Mouse (Mus musculus) urinary bladder, postnatal 25 days (tissue): ENCODE results near the gene Mmel1.

Source experiments
- DNase-seq: peaks from one replicate; pipeline ENCODE4 v3.0.0; 2022; ENCODE audit warnings: low spot score

The Mmel1 gene

GRCm38 (mm10) chr4:154908490-154908889 lies 39.1 kb downstream of the Mmel1 start:
- no peak for DNase-seq

DNA sequence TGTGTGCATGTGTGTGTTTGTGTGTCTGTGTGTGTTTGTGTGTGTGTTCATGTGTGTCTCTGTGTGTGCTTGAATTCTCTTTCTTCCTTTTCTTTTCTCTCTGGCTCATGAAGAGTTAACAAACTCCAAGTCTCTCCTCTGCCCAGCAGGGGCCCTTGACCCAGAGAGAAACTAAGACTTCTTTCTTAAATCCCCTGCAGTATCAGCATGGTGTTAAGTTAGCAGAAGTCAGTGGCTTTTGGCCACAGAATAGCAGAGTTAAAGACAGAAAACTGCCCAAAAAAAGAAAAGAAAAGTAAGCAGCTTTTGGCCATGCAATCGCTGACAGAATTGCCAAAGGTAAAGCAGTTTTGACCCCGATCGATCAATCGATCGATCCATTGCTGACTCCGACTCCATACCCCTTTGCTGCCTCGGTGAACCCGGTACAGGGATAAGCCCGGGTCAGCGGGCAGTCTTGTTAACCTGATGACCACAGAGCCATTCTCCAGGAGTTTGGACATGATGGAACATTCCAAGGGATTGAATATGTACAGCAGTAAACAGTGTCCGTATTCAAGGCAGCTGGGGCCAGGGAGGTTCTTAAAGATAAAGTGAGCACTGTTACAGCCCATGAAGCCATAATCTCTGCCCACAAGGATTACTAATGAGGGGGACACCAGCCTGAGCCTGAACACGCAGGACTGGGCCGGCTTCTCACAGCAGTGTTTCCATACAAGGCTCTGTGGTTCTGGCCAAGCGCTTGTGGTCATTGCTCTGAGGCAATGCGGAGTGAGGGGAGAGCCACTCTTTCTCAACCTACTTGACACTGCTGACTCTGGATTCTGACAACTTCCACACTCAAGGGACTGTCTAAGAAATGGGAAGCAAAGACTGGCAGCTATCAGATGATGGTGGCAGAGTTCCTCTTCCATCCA lies 41.5 kb downstream of the Mmel1 start:
- DNase-seq = no peak

DNA sequence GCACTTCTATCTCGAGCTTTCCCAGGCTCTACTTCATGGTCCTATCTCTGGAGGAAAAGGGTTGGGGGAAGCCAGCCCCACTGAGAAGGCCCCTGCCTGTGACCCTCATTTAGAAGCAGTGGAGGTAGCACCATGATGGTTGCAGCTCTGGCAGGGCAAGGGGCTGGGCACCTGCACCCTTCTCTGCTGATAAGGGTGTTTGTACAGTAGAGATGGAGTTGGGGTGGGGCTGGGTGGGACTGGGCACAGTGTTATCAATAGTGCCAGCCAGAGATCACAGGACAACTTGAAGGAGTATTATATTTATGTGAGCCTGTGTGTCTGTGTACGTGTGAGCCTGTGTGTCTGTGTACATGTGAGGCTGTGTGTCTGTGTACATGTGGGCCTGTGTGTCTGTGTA lies 42.3 kb downstream of the Mmel1 start:
- DNase-seq = no peak

DNA sequence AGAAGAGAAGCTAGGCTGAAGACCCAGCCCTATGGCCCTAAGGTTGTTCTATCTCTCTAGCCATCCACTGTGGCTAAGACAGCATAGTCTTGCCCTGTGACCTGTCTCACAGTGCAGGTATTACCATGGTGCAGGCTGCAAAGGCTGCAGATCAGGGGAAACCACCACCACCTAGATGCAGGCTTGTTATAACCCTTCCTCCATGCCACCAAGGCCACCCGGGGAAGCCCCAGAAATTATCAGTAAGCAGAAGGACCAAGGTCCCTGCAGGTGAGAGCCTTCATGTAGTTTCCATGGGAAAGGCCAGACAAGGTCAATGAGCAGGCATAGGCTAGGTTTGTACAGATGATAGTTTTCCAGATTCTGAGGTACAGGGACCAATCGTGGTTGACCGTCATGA lies 44.5 kb downstream of the Mmel1 start:
- DNase-seq = no peak

DNA sequence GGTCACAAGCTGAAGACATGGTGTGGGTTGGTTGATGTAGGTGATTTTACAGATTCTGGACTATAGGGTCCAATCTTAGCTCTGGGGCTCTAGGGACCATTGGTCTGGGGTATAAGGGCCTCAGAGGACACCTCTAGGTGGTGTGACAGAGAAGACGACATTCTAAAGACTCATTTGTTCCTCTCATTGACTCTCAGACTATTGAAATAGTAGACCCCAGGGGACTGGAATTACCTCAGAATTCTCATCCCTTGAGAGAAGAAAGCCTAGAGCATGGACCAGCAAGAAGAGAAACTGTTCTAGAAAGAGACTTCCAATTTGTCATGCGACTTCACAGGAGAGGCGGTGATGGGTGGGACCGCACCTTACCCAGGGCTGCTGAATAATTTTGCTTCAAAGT lies 44.9 kb downstream of the Mmel1 start:
- DNase-seq = no peak

DNA sequence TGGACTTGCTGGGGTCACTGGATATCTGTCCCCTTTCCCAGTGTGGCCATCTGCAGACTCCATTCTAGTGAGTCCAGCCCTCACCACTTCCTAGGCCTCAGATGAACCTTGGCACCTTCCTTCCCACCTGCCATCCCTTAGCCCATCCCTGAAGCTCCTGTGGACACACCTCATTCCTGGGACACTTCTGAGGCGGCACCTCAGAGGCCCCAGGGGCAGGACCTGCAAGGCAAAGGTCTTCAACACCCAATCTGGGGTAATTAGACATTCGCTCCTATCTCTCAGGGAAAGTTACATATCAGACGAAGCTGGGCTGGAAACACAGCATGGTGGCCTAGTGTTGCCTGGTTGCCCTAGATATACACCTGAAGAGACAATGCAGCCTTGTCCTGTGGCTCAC lies 45.3 kb downstream of the Mmel1 start:
- no peak for DNase-seq

GRCm38 (mm10) chr4:154915286-154915685 lies 45.9 kb downstream of the Mmel1 start:
- no peak for DNase-seq

GRCm38 (mm10) chr4:154916662-154917061 lies 47.3 kb downstream of the Mmel1 start:
- no peak for DNase-seq

- DNase-seq = no peak
Measured at GRCm38 (mm10) chr4:154922291-154922690, 52.9 kb downstream of the Mmel1 start.

GRCm38 (mm10) chr4:154922931-154923330 lies 53.5 kb downstream of the Mmel1 start:
- DNase-seq = no peak

DNA sequence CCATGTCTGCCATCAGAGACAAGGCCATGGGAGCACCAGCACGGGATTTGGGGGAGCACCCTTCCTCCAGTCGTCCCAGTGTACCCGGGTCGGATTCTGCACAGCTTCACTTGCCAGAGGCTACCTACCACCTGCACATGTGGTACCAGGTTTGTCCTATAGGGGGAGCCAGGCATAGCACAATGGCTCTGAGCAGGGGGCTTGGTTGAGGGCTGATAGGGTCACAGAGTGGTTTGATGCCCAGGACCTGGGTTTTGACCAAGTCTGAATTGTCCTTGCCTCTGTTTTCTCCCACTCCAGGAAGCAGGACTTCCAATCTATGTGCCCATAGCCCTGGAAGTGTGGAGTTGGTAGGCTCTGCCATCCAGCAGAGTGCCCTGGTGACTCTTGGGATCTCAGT lies 56.0 kb downstream of the Mmel1 start:
- DNase-seq = no peak

DNA sequence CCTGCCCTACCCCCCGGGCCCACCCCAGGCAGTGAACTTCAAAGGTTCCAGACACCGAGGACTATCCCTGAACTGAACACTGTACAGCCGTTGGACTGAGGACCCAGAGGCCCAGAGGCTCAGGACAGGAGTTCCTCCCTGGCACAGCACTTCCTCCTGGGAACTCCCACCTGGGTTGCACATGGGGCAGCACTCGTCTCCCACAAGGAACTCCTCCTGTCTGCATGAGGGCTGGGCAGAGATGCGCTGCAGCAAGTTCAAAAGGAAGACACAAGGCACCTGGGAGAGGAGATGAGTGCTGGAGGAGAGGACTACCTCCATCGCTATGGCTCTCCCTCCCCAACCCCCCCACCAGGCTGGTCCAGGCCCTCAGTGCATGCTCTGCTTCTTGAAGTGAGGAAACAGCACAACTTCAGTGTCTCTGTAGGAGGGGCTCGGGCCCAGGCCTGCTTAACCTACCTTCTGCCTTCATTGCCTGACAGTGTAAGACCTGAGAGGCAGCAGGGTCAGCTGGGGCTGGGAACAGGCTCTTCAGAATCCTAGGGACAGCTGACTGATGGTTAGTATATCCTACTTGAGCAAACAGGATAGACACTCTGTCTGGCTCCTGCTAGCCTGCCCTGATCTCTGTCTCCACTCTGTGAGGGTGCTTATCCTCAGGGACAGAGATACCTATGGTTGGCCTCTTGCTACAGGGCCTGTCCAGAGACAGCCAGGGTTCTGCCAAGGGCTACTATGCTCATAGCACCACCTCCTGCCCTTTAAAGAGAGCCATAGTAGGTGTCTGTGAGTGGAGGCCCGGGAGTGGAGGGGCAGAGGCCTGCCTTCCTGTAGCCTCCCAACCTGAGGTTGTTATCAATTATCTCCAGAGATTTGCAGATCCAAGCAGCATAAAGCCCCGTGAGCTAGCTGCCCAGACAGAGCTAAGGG lies 57.8 kb downstream of the Mmel1 start:
- DNase-seq = no peak

- no peak for DNase-seq
Measured at GRCm38 (mm10) chr4:154927899-154928337, 58.5 kb downstream of the Mmel1 start.

DNA sequence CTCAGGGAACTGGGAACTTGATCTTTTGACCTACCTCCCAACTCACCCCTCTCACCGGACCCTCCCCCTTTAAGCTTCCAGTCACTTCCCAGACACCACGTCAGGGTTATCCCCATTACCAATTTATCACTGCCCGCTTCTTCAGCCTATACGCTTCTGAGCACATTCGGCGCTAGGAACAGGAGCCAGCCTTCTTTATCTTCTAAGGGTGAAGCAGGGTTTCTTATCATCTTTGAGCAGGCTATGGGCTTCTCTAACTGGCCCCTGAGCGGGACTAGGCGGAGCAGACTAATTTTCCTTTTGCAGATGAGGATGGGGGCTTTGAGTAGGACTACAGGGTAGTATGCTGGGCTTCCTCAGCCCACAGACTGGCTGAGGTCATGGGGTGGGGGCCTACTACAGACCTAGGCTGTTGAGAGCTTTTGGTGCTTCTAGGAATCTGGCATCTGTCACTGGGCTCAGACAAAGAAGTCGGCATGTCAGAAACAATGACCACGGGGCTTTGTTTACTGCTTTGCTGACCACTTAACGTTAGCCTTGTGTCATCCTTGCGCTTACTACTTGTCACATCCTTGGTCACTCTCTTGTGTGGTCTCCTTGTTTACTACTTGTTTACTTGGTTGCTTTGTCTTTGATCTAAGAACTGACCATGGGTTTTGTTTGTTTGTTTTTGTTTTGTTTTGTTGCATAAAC lies 59.2 kb downstream of the Mmel1 start, which contains the start of gene Tnfrsf14:
TSS of gene Tnfrsf14 (minus strand) at position 169 of the 693 bp plus-strand sequence.
- DNase-seq = no peak

- DNase-seq = no peak
Measured at GRCm38 (mm10) chr4:154929088-154929660, 59.8 kb downstream of the Mmel1 start.

GRCm38 (mm10) chr4:154933306-154933907 lies 64.0 kb downstream of the Mmel1 start:
- no peak for DNase-seq

DNA sequence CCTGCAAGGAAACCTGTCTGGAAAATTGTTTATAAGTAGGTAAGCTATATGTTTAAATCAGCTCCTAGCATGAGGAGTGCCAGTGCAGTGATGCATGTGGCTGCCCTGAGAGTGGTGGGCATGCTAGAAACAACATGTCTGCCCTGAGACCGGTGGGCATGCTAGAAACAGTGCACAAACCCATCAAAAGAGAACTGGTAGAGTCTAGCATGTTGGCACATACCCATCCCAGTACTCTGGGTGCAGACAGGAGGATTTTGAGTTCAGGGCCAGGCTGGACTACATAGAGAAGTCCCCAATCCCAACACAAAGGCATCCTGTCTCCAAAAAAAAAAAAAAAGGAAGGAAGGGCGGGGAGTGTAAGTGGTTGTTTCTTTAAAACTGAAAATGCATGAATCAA lies 65.4 kb downstream of the Mmel1 start:
- DNase-seq = no peak

DNA sequence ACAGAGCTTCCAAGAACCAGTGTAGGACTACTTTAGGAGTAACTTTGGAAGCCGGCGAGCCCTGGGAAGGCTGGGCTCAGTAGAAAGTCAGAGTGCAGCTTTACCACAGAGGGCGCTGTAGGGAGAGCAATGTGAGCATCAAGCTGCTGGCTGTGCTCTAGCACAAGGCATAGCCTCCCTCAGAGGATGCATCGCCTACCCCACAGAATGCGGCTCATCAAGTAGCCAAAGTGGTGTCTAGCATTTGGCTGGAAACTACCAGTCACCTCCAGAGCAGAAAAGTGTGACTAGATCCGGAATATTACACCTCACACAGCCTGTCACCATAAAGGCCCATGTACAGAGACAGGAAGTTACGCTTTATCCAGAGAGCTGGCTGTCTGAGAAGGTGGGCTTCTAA lies 66.4 kb downstream of the Mmel1 start:
- no peak for DNase-seq

GRCm38 (mm10) chr4:154936542-154937255 lies 67.3 kb downstream of the Mmel1 start:
- DNase-seq = no peak

DNA sequence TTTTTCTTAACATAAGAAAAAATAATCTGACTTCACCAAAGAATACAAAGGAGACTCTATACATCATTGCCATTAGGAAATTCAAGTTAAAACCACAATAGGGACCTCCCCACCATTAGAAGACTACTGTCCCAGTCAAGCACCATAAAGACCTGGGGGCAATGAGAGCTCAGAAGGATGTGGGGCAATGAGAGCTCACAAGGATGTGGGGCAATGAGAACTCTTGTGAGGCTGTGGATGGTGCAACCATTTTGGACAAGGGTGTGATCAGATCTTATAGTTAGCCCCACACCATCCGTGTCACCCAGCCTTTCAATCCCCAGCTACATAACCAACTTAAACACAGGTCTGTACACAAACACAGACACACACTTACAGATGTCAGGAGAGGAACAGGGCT lies 68.4 kb downstream of the Mmel1 start:
- no peak for DNase-seq

DNA sequence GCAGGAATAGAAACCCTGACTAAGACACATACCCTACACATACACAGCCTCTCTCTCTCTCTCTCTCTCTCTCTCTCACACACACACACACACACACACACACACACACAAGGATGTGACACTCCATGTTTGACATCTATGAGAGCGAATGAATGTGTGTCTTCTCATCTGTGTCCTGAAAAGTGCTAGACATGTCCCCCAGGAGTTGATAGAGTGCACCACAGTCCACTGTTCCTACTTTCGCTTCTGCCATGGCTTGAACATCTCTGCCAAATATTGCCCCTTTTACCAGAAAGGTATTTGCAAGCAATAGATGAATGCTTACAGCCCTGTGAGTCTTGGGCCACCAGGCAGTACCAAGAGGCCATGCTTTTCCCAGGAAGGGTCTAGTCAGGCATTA lies 70.8 kb downstream of the Mmel1 start:
- no peak for DNase-seq
